Mouse (Mus musculus): ENCODE results near the gene Appbp2.
"Not testable (repeated sequence)": the region's sequence is repeated elsewhere in the genome, so short reads cannot be mapped to it uniquely, and the experiment has no call there.

Appbp2 gene

DNA sequence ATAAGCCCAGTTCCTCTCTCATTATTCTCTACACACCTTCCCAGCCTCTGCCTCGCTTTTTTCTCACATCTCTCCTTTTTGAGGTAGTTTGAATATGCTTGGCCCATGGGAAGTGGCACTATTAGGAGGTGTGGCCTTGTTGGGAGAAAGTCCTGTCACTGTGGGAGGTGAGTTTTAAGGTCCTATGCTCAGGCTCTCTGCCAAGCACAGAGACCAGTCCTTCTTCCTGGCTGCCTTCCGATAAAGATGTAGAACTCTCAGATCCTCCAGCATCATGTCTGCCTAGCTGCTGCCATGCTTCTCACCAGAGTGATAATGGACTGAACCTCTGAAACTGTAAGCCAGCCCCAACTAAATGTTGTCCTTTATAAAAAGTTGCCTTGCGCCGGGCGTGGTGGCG, 12.4 kb downstream of the Appbp2 start:
- DNase-seq: no peak

DNA sequence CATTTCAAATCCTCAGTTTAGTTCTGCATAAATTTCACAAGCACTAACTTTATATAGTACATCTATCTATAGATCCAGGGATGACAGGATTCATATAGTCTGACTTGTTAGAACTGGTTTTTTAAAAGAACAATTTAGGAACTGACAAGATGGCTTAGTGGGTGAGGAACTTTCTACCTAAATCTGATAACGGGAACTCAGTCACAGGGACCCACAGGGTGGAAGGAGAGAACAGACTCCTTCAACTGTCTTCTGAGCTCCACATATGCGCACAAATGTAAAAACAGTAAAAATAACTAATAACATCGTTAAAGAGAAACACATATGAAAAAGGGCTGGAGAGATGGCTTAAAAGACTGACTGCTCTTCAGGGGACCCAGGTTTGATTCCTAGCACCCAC, 15.9 kb downstream of the Appbp2 start:
- DNase-seq: no peak

DNA sequence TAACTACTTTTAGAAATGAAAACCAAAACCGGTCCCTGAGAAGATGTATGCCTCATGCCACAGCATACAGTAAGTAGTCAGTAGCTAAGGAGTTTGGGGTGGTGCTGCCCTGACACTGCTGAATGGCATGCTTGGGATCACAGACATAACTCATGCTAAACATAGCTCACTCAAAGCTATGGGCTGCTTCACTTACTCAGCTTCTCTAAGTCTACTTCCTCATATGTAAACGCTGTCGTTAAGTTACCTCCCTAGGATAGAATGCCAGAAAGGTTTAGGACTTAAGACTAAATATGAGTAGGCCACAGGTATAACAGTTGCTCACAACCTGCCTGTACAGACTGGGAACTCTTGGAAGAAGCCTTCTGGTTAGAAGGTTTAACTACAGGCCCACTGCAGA, 20.3 kb downstream of the Appbp2 start:
- DNase-seq: no peak

DNA sequence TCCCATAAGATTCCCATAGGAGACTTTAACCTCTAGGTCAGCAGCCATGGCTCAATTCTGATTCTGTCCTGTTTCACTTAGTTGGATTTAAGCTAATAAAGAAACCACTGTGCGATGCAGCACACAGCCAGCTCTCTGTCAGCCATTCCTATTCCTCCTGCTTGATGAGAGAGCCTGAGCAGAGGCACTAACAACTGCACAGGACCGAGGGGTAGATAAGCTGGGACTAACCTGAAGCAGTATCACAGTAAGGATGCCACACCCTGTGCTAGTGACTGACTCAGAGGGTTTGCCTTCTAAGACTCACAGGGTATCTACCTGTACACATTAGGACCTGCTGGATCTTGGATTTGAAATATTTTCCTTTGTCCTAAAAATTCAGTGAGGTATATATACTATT, 21.7 kb downstream of the Appbp2 start:
- DNase-seq: no peak

DNA sequence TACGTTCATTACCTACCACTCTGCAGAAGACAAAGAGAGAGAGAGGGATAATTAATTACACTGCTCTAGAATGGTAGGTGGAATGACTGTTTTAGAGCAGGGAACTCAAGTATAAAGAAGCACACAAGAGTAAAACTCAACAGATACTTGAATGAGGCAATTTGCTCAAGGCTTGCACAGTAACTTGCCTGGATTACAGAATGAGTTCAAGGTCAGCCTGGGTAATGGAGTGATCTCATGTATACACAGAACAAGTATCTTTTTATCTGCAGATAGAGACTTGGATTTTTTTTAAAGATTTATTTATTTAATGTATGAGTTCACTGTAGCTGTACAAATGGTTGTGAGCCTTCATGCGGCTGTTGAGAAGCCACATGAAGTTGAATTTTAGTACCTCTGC, 23.8 kb downstream of the Appbp2 start:
- DNase-seq: no peak

- no peak for DNase-seq
Measured at GRCm38 (mm10) chr11:85206231-85206630, 28.7 kb downstream of the Appbp2 start.

DNA sequence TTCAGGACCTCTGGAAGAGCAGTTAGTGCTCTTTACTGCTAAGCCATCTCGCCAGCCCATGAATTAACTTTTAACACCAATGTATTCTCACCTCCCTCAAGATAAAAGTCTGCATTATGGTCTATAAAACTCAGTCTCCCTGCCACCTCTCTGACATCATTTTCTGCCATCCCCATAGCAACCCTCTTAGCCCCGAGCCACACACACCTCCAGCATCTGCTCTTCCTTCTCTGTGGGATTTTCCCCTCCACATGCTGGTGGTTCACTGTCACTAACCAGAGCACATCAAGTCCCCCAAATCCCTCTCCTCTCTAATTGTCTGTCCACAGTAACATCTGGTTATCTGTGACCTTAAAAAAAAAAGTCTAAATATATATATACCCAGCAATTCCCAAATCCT, 36.0 kb downstream of the Appbp2 start:
- DNase-seq: no peak

DNA sequence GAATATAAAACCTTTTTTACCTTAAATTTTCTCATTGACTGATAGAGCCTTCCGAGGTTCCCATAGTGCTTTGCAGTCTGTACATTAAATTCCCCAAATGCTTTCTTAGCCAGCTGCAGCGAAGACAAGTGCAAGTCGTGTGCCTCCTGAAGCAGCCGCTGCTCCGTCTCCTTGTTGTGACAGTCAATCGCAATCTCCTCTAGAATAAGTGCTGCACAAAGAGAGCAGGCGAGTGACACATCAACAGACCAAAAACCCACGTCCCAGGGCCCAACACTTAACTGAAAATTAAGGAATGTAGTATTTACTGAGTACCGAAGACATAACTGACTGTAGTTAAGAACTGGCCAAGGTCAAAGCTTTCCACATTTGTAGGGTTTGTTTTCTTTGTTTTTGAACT, 38.9 kb downstream of the Appbp2 start:
- DNase-seq: no peak

DNA sequence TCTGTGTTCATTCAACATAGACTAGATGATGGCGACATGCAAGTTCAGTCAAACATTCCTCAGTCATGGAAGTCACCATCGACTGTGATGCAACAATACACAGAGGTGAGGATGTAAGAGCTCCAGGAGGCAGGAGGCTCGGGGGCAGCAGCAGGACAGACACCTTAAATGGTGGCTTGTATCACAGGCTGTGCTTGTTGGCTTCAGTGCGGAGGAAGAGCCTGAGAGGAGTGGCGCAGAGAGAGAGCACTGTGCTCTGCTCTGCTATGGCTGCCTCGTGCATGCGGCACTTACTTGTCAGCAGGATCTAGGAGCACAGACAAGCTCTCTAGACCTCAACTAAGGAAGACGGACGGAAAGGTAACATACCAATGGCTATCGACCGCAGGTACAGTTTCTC, 40.7 kb downstream of the Appbp2 start:
- DNase-seq: no peak

DNA sequence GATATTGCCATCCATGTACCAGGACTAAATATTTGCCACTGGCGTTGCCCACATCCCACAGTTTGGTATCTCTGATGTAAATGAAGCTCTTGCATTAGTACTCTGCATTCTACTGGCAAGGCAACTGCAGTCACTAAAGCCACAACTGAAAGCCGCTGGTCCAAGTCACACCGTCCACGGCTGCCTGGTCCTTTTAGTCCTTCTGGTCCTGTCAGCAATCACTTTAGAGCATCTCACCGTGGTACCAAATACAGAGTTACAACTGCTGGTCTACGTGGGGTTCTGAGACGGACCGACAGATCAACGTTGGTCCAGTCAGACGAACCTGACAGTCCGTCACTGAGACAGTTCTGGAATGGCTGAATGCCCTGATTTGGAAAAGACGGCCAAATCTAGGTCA, 44.2 kb downstream of the Appbp2 start:
- no peak for DNase-seq

- no peak for DNase-seq
Measured at GRCm38 (mm10) chr11:85189110-85189509, 45.8 kb downstream of the Appbp2 start.

DNA sequence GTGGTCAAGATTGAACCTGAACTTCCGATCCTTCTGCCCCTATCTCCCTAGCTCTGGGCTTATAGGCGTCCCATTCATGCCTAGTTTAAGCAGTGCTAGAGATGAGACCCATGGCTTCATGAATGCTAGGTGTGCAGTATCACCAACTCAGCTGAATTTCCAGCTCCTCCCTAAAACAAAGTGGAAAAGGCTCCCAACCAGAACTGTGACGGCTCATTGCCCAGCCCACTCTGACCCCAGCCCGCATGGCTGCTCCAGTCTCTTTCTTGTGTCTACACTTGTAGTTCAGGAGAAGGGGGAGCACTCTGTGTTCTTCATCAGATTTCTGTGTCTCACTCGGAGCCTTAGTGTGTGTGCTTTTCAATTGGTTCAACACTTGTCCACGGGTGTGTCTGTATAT, 50.1 kb downstream of the Appbp2 start:
- no peak for DNase-seq

- DNase-seq: peak; percentile 80
Measured at GRCm38 (mm10) chr11:85184082-85184481, 50.8 kb downstream of the Appbp2 start.

DNA sequence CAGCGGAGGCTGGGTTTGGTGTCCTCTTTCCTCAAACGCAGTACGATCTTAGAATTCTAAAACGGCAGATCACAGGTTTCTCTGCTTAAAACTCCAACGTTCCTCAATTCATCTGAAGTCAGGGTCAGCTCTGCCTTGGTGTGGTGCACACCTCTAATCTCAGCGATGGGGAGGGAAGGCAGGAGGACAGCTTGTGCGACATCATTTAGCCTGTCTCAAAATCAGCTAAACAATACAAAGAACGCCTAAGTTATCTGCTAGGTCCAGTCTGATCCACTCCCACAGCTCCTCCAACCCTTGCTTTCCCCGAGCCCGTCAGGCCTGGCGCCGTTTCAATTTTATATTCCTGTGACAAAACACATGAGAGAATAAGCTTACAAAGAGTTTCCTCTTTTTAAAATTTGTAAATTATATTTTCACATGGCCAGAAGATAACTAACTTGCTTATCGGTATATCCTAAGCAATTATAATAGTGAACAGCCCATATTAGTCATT, 51.6 kb downstream of the Appbp2 start:
- DNase-seq: no peak

GRCm38 (mm10) chr11:85182617-85183283, 52.2 kb downstream of the Appbp2 start:
- DNase-seq: peak; percentile 91

DNA sequence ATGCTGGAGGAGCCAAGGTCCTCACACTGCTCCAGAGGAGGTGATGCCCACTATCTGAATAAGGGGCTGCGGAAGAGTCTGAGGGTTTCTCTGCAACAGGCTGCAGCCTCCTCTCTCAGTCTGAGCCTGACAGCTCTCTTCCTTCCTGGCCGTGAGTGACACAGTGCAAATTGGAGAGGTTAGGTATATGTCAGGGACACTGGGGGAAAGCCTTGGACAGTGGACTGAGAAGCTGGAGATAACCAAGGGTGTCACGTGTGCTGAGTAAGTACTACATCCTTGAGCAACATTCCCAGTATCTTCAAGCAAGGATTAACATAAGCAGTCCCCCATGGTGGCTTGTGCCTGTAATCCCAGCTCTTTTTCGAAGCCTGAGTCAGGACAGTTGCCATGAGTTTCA, 56.5 kb downstream of the Appbp2 start:
- no peak for DNase-seq

GRCm38 (mm10) chr11:85177761-85178160, 57.2 kb downstream of the Appbp2 start:
- no peak for DNase-seq

- DNase-seq: no peak
Measured at GRCm38 (mm10) chr11:85175941-85176340, 59.0 kb downstream of the Appbp2 start.

GRCm38 (mm10) chr11:85170833-85171232, 64.1 kb downstream of the Appbp2 start:
- no peak for DNase-seq

GRCm38 (mm10) chr11:85170058-85170740, 64.7 kb downstream of the Appbp2 start, which contains the start of gene 1700125H20Rik:
Gene 1700125H20Rik, plus strand, starts transcription at chr11:85170404.
- peak; percentile 98 for DNase-seq

GRCm38 (mm10) chr11:85167503-85167902, 67.4 kb downstream of the Appbp2 start:
- DNase-seq: no peak

- DNase-seq: no peak
Measured at GRCm38 (mm10) chr11:85164371-85164770, 70.6 kb downstream of the Appbp2 start.

DNA sequence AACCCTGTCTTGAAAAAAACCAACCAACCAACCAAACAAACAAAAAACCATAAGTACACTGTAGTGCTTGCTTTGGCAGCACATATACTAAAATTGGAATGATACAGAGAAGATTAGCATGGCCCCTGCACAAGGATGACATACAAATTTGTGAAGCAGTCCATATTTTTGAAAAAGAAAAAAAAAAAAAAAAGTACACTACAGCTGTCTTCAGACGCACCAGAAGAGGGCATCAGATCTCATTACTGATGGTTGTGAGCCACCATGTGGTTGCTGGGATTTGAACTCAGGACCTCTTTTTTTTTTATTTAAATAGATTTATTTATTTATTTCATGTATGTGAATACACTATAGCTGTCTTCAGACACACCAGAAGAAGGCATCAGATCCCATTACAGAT, 71.9 kb downstream of the Appbp2 start:
- not testable (repeated sequence) for DNase-seq

DNA sequence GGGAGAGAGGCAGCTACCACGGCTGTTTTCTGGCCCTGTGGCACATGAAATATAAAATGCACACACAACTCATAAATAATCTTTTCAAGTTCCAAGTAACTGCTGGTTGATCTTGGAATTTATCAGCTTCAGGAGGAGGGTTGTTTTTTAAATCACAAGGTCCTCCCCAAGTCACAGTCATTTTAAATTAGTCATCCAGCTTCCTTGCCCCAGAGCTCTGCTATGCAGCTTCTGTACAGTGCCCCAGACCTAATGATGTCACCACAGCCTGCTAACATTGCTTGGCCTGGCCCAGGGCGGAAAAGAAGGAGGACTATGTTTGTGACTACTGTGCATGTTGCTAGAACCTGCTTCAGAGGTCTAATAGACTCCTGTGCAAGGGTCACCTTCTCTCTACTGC, 77.6 kb downstream of the Appbp2 start:
- no peak for DNase-seq
